Mouse (Mus musculus) erythroblast, adult 5-6 weeks (primary cell): Measurements from ENCODE around the gene 1700092M07Rik. TPM values are rescaled to one million over a fixed set of nuclear protein-coding genes. Genes with fewer than 3 reads are reported as not detected.
A peak's percentile ranks its signal among the peaks of the same experiment; 100 is the strongest.

Experiments
- ATAC-seq: replicated peaks from 2 replicates; pipeline ENCODE4 v1.8.0; 2016; ENCODE audit warnings: moderate number of reproducible peaks, mild to moderate bottlenecking, moderate TSS enrichment, inconsistent platforms; ENCODE audit not compliant: poor library complexity, low FRiP score, severe bottlenecking
- total RNA-seq, 2 experiments: library from RNA; stranded (forward) in 1 of 2; stranded (reverse) in 1 of 2; fragments of 150-400 nt in 1 of 2; fragments of 200-764, 138-1000 nt in 1 of 2; gene quantifications; 2 replicates each; pipeline versions ENCODE4 v1.2.3 to v1.2.4; 2015 to 2017; ENCODE audit warnings: low replicate concordance in 2 of 2

The 1700092M07Rik gene
- total RNA-seq, 2 experiments from 2014 or later, result not detected

DNA sequence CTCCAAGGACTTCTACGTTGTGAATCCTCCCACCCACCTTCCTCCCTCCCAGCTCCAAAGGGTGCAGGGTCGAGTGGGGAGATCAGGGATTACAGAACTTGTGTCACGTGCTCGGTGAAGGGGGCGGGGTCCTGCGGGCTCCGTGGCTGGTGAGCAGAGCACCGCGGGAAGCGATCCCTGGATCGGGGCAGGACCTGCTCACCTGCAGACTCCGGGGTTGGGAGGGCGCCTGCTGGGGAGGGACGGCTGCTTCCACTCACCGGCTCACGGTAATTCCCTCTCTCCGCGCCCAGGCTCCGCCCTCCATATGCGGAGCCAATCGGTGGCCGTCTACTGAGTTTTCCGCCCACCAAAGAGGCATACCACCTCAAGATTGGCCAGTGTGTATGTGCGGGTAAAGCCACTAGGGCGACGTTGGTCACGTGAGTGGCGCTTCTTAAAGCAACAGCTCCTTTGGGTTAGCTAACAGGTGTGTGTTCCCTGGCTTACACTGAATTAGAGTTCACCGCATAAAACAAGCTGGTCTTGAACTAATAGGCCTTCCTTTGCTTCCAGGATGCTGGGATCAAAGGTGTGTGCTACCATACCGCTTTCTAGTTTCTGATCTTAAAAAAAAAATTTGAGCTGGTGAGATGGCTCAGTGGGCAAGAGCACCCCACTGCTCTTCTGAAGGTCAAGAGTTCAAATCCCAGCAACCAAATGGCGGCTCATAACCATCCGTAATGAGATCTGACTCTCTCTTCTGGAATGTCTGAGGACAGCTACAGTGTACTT, 45.7 kb downstream of the 1700092M07Rik start, which contains the start of gene Taf6l:
Gene Taf6l, minus strand, starts transcription at position 410 of the 774 bp plus-strand sequence.
- ATAC-seq, result peak; percentile 99

DNA sequence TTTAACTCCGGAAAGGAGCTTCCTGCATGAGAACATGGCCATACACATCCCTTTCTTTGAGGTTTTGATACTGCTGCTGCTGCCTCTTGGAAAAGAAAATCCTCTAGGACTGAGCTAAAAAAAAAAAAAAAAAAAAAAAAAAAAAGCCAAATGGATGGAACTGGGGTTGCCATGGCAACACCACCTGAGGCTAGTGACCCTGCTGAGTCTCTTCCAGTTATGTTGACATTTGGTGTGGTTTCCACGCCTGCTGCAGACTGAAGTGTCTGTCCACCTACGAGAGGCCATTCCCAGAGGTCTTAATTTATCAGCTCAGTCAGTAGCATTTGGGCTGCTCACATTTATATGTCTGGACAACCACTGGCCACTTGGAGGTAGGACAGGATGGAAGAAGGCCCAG, 48.0 kb downstream of the 1700092M07Rik start:
- no peak for ATAC-seq

GRCm38 (mm10) chr19:8789171-8789570, 48.7 kb downstream of the 1700092M07Rik start:
- no peak for ATAC-seq

DNA sequence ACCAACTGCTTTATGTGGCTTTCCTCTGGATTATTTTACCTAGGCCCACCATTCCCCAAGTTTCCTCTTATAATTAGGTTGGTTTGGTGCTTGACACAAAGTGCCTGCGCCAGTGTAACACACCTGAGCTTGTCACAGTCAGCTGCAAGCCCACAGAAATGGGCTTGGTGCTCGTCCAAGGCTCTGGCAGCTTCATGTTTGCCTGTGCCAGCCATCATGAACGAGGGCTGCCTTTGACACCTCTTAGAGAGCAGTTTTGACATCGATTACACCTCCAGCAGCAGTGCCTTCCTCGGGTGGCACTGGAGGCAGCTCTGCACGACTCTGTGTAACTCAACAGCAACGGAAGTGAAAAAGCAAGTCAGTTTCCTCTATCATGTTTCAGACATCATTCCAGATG, 49.7 kb downstream of the 1700092M07Rik start:
- ATAC-seq, result no peak

Other genes with a start within 250 kb of the 1700092M07Rik start
Only the 30 nearest of the 33 such genes appear.
- not detected in 2 replicates for gene Slc22a8, start 149.5 kb upstream of the 1700092M07Rik start, total RNA-seq (2015; ENCODE audit: low replicate concordance)
- not detected in 2 replicates for gene Slc22a8, start 149.5 kb upstream of the 1700092M07Rik start, total RNA-seq (2017; ENCODE audit: low replicate concordance)
- not detected in 2 replicates for gene Slc22a6, start 122.7 kb upstream of the 1700092M07Rik start, total RNA-seq (2015; ENCODE audit: low replicate concordance)
- not detected in 2 replicates for gene Slc22a6, start 122.7 kb upstream of the 1700092M07Rik start, total RNA-seq (2017; ENCODE audit: low replicate concordance)
- gene Chrm1, start 76.9 kb upstream of the 1700092M07Rik start, total RNA-seq (2015; ENCODE audit: low replicate concordance), result not detected in 2 replicates
- under 0.01 TPM in 1 of 2 replicates, not detected in the other for gene Chrm1, start 76.9 kb upstream of the 1700092M07Rik start, total RNA-seq (2017; ENCODE audit: low replicate concordance)
- 150 and 218 TPM in 2 replicates for gene Slc3a2, start 17.3 kb upstream of the 1700092M07Rik start, total RNA-seq (2015; ENCODE audit: low replicate concordance)
- 337 and 409 TPM in 2 replicates for gene Slc3a2, start 17.3 kb upstream of the 1700092M07Rik start, total RNA-seq (2017; ENCODE audit: low replicate concordance)
- gene Wdr74, start 4.9 kb upstream of the 1700092M07Rik start, total RNA-seq (2015; ENCODE audit: low replicate concordance), result 7.9 and 61.9 TPM in 2 replicates
- 15.3 and 18.3 TPM in 2 replicates for gene Wdr74, start 4.9 kb upstream of the 1700092M07Rik start, total RNA-seq (2017; ENCODE audit: low replicate concordance)
- gene Stx5a, start 695 bp downstream of the 1700092M07Rik start, total RNA-seq (2015; ENCODE audit: low replicate concordance), result 105 and 119 TPM in 2 replicates
- gene Stx5a, start 695 bp downstream of the 1700092M07Rik start, total RNA-seq (2017; ENCODE audit: low replicate concordance), result 161 and 226 TPM in 2 replicates
- gene Nxf1, start 16.4 kb downstream of the 1700092M07Rik start, total RNA-seq (2015; ENCODE audit: low replicate concordance), result 135 and 146 TPM in 2 replicates
- 35.0 and 81.7 TPM in 2 replicates for gene Nxf1, start 16.4 kb downstream of the 1700092M07Rik start, total RNA-seq (2017; ENCODE audit: low replicate concordance)
- 9.4 and 11.0 TPM in 2 replicates for gene Tmem223, start 30.3 kb downstream of the 1700092M07Rik start, total RNA-seq (2015; ENCODE audit: low replicate concordance)
- 3.1 and 6.8 TPM in 2 replicates for gene Tmem223, start 30.3 kb downstream of the 1700092M07Rik start, total RNA-seq (2017; ENCODE audit: low replicate concordance)
- 55.1 and 59.6 TPM in 2 replicates for gene Tmem179b, start 33.7 kb downstream of the 1700092M07Rik start, total RNA-seq (2015; ENCODE audit: low replicate concordance)
- 24.3 and 37.4 TPM in 2 replicates for gene Tmem179b, start 33.7 kb downstream of the 1700092M07Rik start, total RNA-seq (2017; ENCODE audit: low replicate concordance)
- gene Taf6l, start 45.7 kb downstream of the 1700092M07Rik start, total RNA-seq (2015; ENCODE audit: low replicate concordance), result 1.2 and 5.9 TPM in 2 replicates
- 1.0 and 9.5 TPM in 2 replicates for gene Taf6l, start 45.7 kb downstream of the 1700092M07Rik start, total RNA-seq (2017; ENCODE audit: low replicate concordance)
- gene Polr2g, start 57.9 kb downstream of the 1700092M07Rik start, total RNA-seq (2015; ENCODE audit: low replicate concordance), result 21.5 and 23.0 TPM in 2 replicates
- gene Polr2g, start 57.9 kb downstream of the 1700092M07Rik start, total RNA-seq (2017; ENCODE audit: low replicate concordance), result 9.9 and 20.1 TPM in 2 replicates
- 0.42 TPM in 1 of 2 replicates, not detected in the other for gene Zbtb3, start 61.8 kb downstream of the 1700092M07Rik start, total RNA-seq (2015; ENCODE audit: low replicate concordance)
- gene Zbtb3, start 61.8 kb downstream of the 1700092M07Rik start, total RNA-seq (2017; ENCODE audit: low replicate concordance), result 0.60 TPM in 1 of 2 replicates, not detected in the other
- gene Ttc9c, start 78.6 kb downstream of the 1700092M07Rik start, total RNA-seq (2015; ENCODE audit: low replicate concordance), result 10.0 and 13.6 TPM in 2 replicates
- gene Ttc9c, start 78.6 kb downstream of the 1700092M07Rik start, total RNA-seq (2017; ENCODE audit: low replicate concordance), result 13.8 and 20.1 TPM in 2 replicates
- 14.4 and 27.4 TPM in 2 replicates for gene Hnrnpul2, start 79.3 kb downstream of the 1700092M07Rik start, total RNA-seq (2015; ENCODE audit: low replicate concordance)
- gene Hnrnpul2, start 79.3 kb downstream of the 1700092M07Rik start, total RNA-seq (2017; ENCODE audit: low replicate concordance), result 42.6 and 58.0 TPM in 2 replicates
- gene AC129217.1, start 89.1 kb downstream of the 1700092M07Rik start, total RNA-seq (2015; ENCODE audit: low replicate concordance), result 4.2 TPM in 1 of 2 replicates, not detected in the other
- gene AC129217.1, start 89.1 kb downstream of the 1700092M07Rik start, total RNA-seq (2017; ENCODE audit: low replicate concordance), result 14.8 TPM in 1 of 2 replicates, not detected in the other
- gene Bscl2, start 96.7 kb downstream of the 1700092M07Rik start, total RNA-seq (2015; ENCODE audit: low replicate concordance), result 28.8 and 40.3 TPM in 2 replicates
- 12.7 and 16.4 TPM in 2 replicates for gene Bscl2, start 96.7 kb downstream of the 1700092M07Rik start, total RNA-seq (2017; ENCODE audit: low replicate concordance)
- gene Gng3, start 98.5 kb downstream of the 1700092M07Rik start, total RNA-seq (2015; ENCODE audit: low replicate concordance), result not detected in 2 replicates
- gene Gng3, start 98.5 kb downstream of the 1700092M07Rik start, total RNA-seq (2017; ENCODE audit: low replicate concordance), result 0.56 TPM in 1 of 2 replicates, not detected in the other
- not detected in 2 replicates for gene Lrrn4cl, start 110.0 kb downstream of the 1700092M07Rik start, total RNA-seq (2015; ENCODE audit: low replicate concordance)
- not detected in 2 replicates for gene Lrrn4cl, start 110.0 kb downstream of the 1700092M07Rik start, total RNA-seq (2017; ENCODE audit: low replicate concordance)
- gene Ubxn1, start 130.8 kb downstream of the 1700092M07Rik start, total RNA-seq (2015; ENCODE audit: low replicate concordance), result 18.6 and 20.6 TPM in 2 replicates
- gene Ubxn1, start 130.8 kb downstream of the 1700092M07Rik start, total RNA-seq (2017; ENCODE audit: low replicate concordance), result 43.0 and 65.7 TPM in 2 replicates
- 1.5 and 8.4 TPM in 2 replicates for gene Uqcc3, start 140.2 kb downstream of the 1700092M07Rik start, total RNA-seq (2015; ENCODE audit: low replicate concordance)
- 11.8 and 12.3 TPM in 2 replicates for gene Uqcc3, start 140.2 kb downstream of the 1700092M07Rik start, total RNA-seq (2017; ENCODE audit: low replicate concordance)
- 24.2 and 24.4 TPM in 2 replicates for gene Lbhd1, start 143.0 kb downstream of the 1700092M07Rik start, total RNA-seq (2015; ENCODE audit: low replicate concordance)
- 6.0 and 23.1 TPM in 2 replicates for gene Lbhd1, start 143.0 kb downstream of the 1700092M07Rik start, total RNA-seq (2017; ENCODE audit: low replicate concordance)
- not detected in 2 replicates for gene Gm49403, start 143.2 kb downstream of the 1700092M07Rik start, total RNA-seq (2015; ENCODE audit: low replicate concordance)
- gene Gm49403, start 143.2 kb downstream of the 1700092M07Rik start, total RNA-seq (2017; ENCODE audit: low replicate concordance), result not detected in 2 replicates
- gene 1810009A15Rik, start 148.1 kb downstream of the 1700092M07Rik start, total RNA-seq (2015; ENCODE audit: low replicate concordance), result 14.6 and 21.3 TPM in 2 replicates
- gene 1810009A15Rik, start 148.1 kb downstream of the 1700092M07Rik start, total RNA-seq (2017; ENCODE audit: low replicate concordance), result 13.5 and 23.3 TPM in 2 replicates
- not detected in 2 replicates for gene Gm49416, start 148.2 kb downstream of the 1700092M07Rik start, total RNA-seq (2015; ENCODE audit: low replicate concordance)
- gene Gm49416, start 148.2 kb downstream of the 1700092M07Rik start, total RNA-seq (2017; ENCODE audit: low replicate concordance), result not detected in 2 replicates
- 2.3 and 7.1 TPM in 2 replicates for gene Ints5, start 152.3 kb downstream of the 1700092M07Rik start, total RNA-seq (2015; ENCODE audit: low replicate concordance)
- 4.7 and 5.4 TPM in 2 replicates for gene Ints5, start 152.3 kb downstream of the 1700092M07Rik start, total RNA-seq (2017; ENCODE audit: low replicate concordance)
- 12.7 and 20.9 TPM in 2 replicates for gene Ganab, start 157.4 kb downstream of the 1700092M07Rik start, total RNA-seq (2015; ENCODE audit: low replicate concordance)
- 19.5 and 20.4 TPM in 2 replicates for gene Ganab, start 157.4 kb downstream of the 1700092M07Rik start, total RNA-seq (2017; ENCODE audit: low replicate concordance)
- 12.5 and 14.2 TPM in 2 replicates for gene B3gat3, start 179.7 kb downstream of the 1700092M07Rik start, total RNA-seq (2015; ENCODE audit: low replicate concordance)
- gene B3gat3, start 179.7 kb downstream of the 1700092M07Rik start, total RNA-seq (2017; ENCODE audit: low replicate concordance), result 11.1 and 12.4 TPM in 2 replicates
- 1.2 TPM in 1 of 2 replicates, not detected in the other for gene Rom1, start 188.6 kb downstream of the 1700092M07Rik start, total RNA-seq (2015; ENCODE audit: low replicate concordance)
- gene Rom1, start 188.6 kb downstream of the 1700092M07Rik start, total RNA-seq (2017; ENCODE audit: low replicate concordance), result 1.7 and 3.0 TPM in 2 replicates
- 1.7 and 4.8 TPM in 2 replicates for gene Eml3, start 188.8 kb downstream of the 1700092M07Rik start, total RNA-seq (2015; ENCODE audit: low replicate concordance)
- 6.3 and 8.3 TPM in 2 replicates for gene Eml3, start 188.8 kb downstream of the 1700092M07Rik start, total RNA-seq (2017; ENCODE audit: low replicate concordance)
- 16.9 and 22.8 TPM in 2 replicates for gene Mta2, start 201.2 kb downstream of the 1700092M07Rik start, total RNA-seq (2015; ENCODE audit: low replicate concordance)
- 39.5 and 54.4 TPM in 2 replicates for gene Mta2, start 201.2 kb downstream of the 1700092M07Rik start, total RNA-seq (2017; ENCODE audit: low replicate concordance)